Comparison of ENCODE assay signal across 31 mouse cellular contexts in the genomic region with DNA sequence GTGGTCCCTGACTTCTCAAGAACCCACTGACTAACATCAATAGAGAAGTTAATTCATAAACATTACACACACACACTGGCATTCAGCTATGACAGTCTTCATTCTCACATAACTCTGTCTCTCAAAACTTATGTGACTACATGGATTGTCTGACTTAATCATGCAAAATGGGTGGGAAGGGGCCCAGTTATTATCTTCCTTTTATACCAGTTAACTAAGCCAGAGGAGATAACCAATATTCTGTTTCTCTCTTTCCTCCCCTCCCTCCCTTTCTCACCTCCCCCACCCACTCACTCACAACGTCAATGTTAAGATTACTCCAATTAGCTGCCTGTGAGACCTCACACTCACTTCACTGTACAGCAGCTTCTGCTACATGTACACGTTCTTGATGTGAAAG. TPM values are rescaled to one million over a fixed set of nuclear protein-coding genes. Genes with fewer than 3 reads are reported as not detected.
"Had no signal": no experiment of that assay in that cellular context is flagged by ENCODE, and none has a peak within 500 bp of the region (broad histone marks: within the 10 kb centered on the region; RNA-seq: fewer than 3 reads in every experiment).

No protein-coding gene starts in this region.

- H3K36me3 ChIP-seq: limb, embryonic 10.5 days; limb, embryonic 12.5 days; limb, embryonic 13.5 days; limb, embryonic 15.5 days; liver, embryonic 15.5 days; lung, embryonic 15.5 days; midbrain, embryonic 10.5 days; midbrain, embryonic 12.5 days; midbrain, embryonic 13.5 days; midbrain, embryonic 15.5 days had no signal

- H3K4me2 ChIP-seq: limb, embryonic 12.5 days; limb, embryonic 13.5 days; limb, embryonic 15.5 days; liver, embryonic 15.5 days; lung, embryonic 14.5 days; lung, embryonic 15.5 days; midbrain, embryonic 11.5 days; midbrain, embryonic 12.5 days; midbrain, embryonic 13.5 days; midbrain, embryonic 15.5 days had no signal

- H3K4me1 ChIP-seq: limb, embryonic 15.5 days; liver, embryonic 15.5 days; lung, embryonic 15.5 days; megakaryocyte, embryonic 14.5 days; midbrain, embryonic 10.5 days; midbrain, embryonic 12.5 days; midbrain, embryonic 13.5 days; midbrain, embryonic 15.5 days had no signal

- H3K9ac ChIP-seq: limb, embryonic 12.5 days; limb, embryonic 13.5 days; limb, embryonic 15.5 days; liver, embryonic 14.5 days; liver, embryonic 15.5 days; lung, embryonic 14.5 days; lung, embryonic 15.5 days; midbrain, embryonic 12.5 days; midbrain, embryonic 13.5 days; midbrain, embryonic 15.5 days had no signal

- H3K4me3 ChIP-seq: left cerebral cortex, adult 2 months; limb, embryonic 10.5 days; limb, embryonic 12.5 days; limb, embryonic 13.5 days; limb, embryonic 15.5 days; liver, embryonic 15.5 days; lung, embryonic 15.5 days; megakaryocyte, embryonic 14.5 days; midbrain, embryonic 10.5 days; midbrain, embryonic 12.5 days; midbrain, embryonic 13.5 days; midbrain, embryonic 15.5 days; myocyte had no signal

- H3K9me3 ChIP-seq: limb, embryonic 10.5 days; limb, embryonic 12.5 days; limb, embryonic 13.5 days; limb, embryonic 15.5 days; liver, embryonic 15.5 days; lung, embryonic 15.5 days; midbrain, embryonic 10.5 days; midbrain, embryonic 12.5 days; midbrain, embryonic 13.5 days; midbrain, embryonic 15.5 days had no signal

- ATAC-seq: lung, postnatal 0 days; midbrain, embryonic 13.5 days; midbrain, embryonic 15.5 days; midbrain, embryonic 16.5 days had no signal

- H3K27ac ChIP-seq: left cerebral cortex, adult 2 months; limb, embryonic 10.5 days; limb, embryonic 12.5 days; limb, embryonic 13.5 days; limb, embryonic 15.5 days; liver, embryonic 14.5 days; liver, embryonic 15.5 days; lung, embryonic 15.5 days; macrophage; midbrain, embryonic 10.5 days; midbrain, embryonic 12.5 days; midbrain, embryonic 13.5 days; midbrain, embryonic 15.5 days had no signal

- H3K27me3 ChIP-seq: limb, embryonic 12.5 days; limb, embryonic 13.5 days; limb, embryonic 15.5 days; liver, embryonic 15.5 days; lung, embryonic 15.5 days; midbrain, embryonic 12.5 days; midbrain, embryonic 13.5 days; midbrain, embryonic 15.5 days had no signal

- DNase-seq: layer of hippocampus, postnatal 36 days; left cerebral cortex, postnatal 4 days; lung, adult 18-20 months; lung, adult 2 months; lung, embryonic 14.5 days; lung, postnatal 10 days; lung, postnatal 14 days; lung, postnatal 36 days; lung, postnatal 4 days; midbrain, embryonic 14.5 days had no signal

RNA-seq across cellular contexts. Expression of gene Il31ra, which starts 3.9 kb away (rescaled TPM):
- total RNA-seq: left cerebral cortex, postnatal 4 days; liver, adult 2 months had no signal
- polyA plus RNA-seq: limb, embryonic 11.5 days; limb, embryonic 12.5 days; liver, adult 2 months; lung, embryonic 14.5 days; lung, embryonic 15.5 days; lung, embryonic 16.5 days; lung, postnatal 0 days; macrophage; midbrain, embryonic 10.5 days; midbrain, embryonic 11.5 days; midbrain, embryonic 12.5 days; midbrain, embryonic 13.5 days; midbrain, embryonic 14.5 days; midbrain, embryonic 15.5 days; myocyte had no signal
